Mouse (Mus musculus) cerebellum, postnatal 10 days (tissue): ENCODE results near the gene Reln.
A peak's percentile ranks its signal among the peaks of the same experiment; 100 is the strongest.

ENCODE experiments used
- DNase-seq, 2 experiments: peaks; one replicate each; pipeline ENCODE4 v3.0.0; 2021; ENCODE audit warnings: mixed read lengths in 2 of 2

Gene Reln

GRCm38 (mm10) chr5:22344556-22344975 is at the start of gene Reln:
Gene Reln (minus strand): TSS chr5:22344702.
- DNase-seq: peak; percentile 94 to 96

GRCm38 (mm10) chr5:22388502-22388901 is 44.0 kb upstream of the Reln start:
- no peak for DNase-seq

GRCm38 (mm10) chr5:22360510-22360909 is 16.0 kb upstream of the Reln start:
- DNase-seq: no peak

GRCm38 (mm10) chr5:22348412-22348811 is 3.9 kb upstream of the Reln start:
- DNase-seq: no peak

GRCm38 (mm10) chr5:22347732-22348131 is 3.2 kb upstream of the Reln start:
- no peak for DNase-seq

- DNase-seq: peak; percentile 34 to 45
Measured at GRCm38 (mm10) chr5:22345894-22346635, 1.6 kb upstream of the Reln start.

- DNase-seq: peak; percentile 88
Measured at GRCm38 (mm10) chr5:22344976-22345651, 612 bp upstream of the Reln start.

GRCm38 (mm10) chr5:22343843-22344555 is 503 bp downstream of the Reln start:
- peak; percentile 74 to 76 for DNase-seq

- DNase-seq: peak in 1 of 2 experiments; percentile 75
Measured at GRCm38 (mm10) chr5:22343536-22343842, 1.0 kb downstream of the Reln start.

GRCm38 (mm10) chr5:22342461-22342860 is 2.0 kb downstream of the Reln start:
- peak; percentile 54 to 56 for DNase-seq

- peak in 1 of 2 experiments; percentile 45 for DNase-seq
Measured at GRCm38 (mm10) chr5:22340991-22341390, 3.5 kb downstream of the Reln start.

- no peak for DNase-seq
Measured at GRCm38 (mm10) chr5:22335408-22335807, 9.1 kb downstream of the Reln start.

GRCm38 (mm10) chr5:22330802-22331201 is 13.7 kb downstream of the Reln start:
- DNase-seq: peak; percentile 68 to 80

- DNase-seq: no peak
Measured at GRCm38 (mm10) chr5:22328431-22329359, 15.8 kb downstream of the Reln start.

- DNase-seq: peak; percentile 72 to 85
Measured at GRCm38 (mm10) chr5:22327170-22327569, 17.3 kb downstream of the Reln start.

GRCm38 (mm10) chr5:22323801-22324200 is 20.7 kb downstream of the Reln start:
- DNase-seq: peak; percentile 60 to 71

- no peak for DNase-seq
Measured at GRCm38 (mm10) chr5:22317807-22318206, 26.7 kb downstream of the Reln start.

- peak; percentile 59 to 67 for DNase-seq
Measured at GRCm38 (mm10) chr5:22316471-22316870, 28.0 kb downstream of the Reln start.

- DNase-seq: peak; percentile 48 to 63
Measured at GRCm38 (mm10) chr5:22315990-22316389, 28.5 kb downstream of the Reln start.

GRCm38 (mm10) chr5:22312995-22313394 is 31.5 kb downstream of the Reln start:
- peak; percentile 66 to 67 for DNase-seq

- DNase-seq: peak; percentile 67 to 71
Measured at GRCm38 (mm10) chr5:22311046-22311445, 33.5 kb downstream of the Reln start.

- no peak for DNase-seq
Measured at GRCm38 (mm10) chr5:22309001-22309400, 35.5 kb downstream of the Reln start.
